27 mouse cellular contexts compared by ENCODE assay signal in genomic region chr2:102616637-102617036, GRCm38 (mm10). TPM values are rescaled to one million over a fixed set of nuclear protein-coding genes. Genes with fewer than 3 reads are reported as not detected.
DNase-seq lines count a peak whose midpoint lies in the region; ATAC-seq and TF ChIP-seq lines count a peak whose summit lies in the region.
"Had no signal": no experiment of that assay in that cellular context is flagged by ENCODE, and none has a peak within 500 bp of the region (broad histone marks: within the 10 kb centered on the region; RNA-seq: fewer than 3 reads in every experiment).

No protein-coding gene starts in this region.

- H3K9me3 ChIP-seq in megakaryocyte, embryonic 14.5 days, result peaks cover 16% of the 10 kb centered on the region
- H3K9me3 ChIP-seq: forebrain, embryonic 10.5 days; forebrain, embryonic 13.5 days; heart, embryonic 10.5 days; heart, embryonic 13.5 days had no signal

- H3K4me3 ChIP-seq in left cerebral cortex, adult 2 months, result no peak overlapping the region
- H3K4me3 ChIP-seq in megakaryocyte, embryonic 14.5 days (replicated peaks), result peak overlapping the region; percentile 38
- H3K4me3 ChIP-seq: forebrain, embryonic 10.5 days; forebrain, embryonic 13.5 days; heart, adult 2 months; heart, embryonic 10.5 days; heart, embryonic 13.5 days had no signal

- no peaks in the 10 kb centered on the region for H3K36me3 ChIP-seq in megakaryocyte, embryonic 14.5 days (replicated peaks; ENCODE audit: low read length)
- H3K36me3 ChIP-seq: forebrain, embryonic 10.5 days; heart, embryonic 10.5 days; heart, embryonic 13.5 days had no signal

- peak overlapping the region; percentile 63 for H3K27ac ChIP-seq in left cerebral cortex, adult 2 months
- H3K27ac ChIP-seq: forebrain, embryonic 10.5 days; forebrain, embryonic 13.5 days; heart, adult 2 months; heart, embryonic 10.5 days; heart, embryonic 13.5 days; hindbrain, embryonic 14.5 days; hindbrain, postnatal 0 days had no signal

- intact Hi-C loops in heart, postnatal 36 days (cut with DNase I), result no loop called here
- intact Hi-C loops in left cerebral cortex, adult 2 months (cut with DNase I), result no loop called here
- intact Hi-C loops in left cerebral cortex, postnatal 14 days (cut with DNase I), result no loop called here

- no peak for TF ChIP-seq CTCF in left cerebral cortex, adult 2 months (IDR thresholded peaks at IDR 0.05)

- H3K4me1 ChIP-seq in megakaryocyte, embryonic 14.5 days, result peaks cover 35% of the 10 kb centered on the region
- H3K4me1 ChIP-seq: heart, embryonic 10.5 days; heart, embryonic 13.5 days had no signal

- H3K27me3 ChIP-seq in megakaryocyte, embryonic 14.5 days (replicated peaks), result peaks cover 6% of the 10 kb centered on the region
- H3K27me3 ChIP-seq: forebrain, embryonic 13.5 days; heart, embryonic 13.5 days had no signal

- no peak for ATAC-seq in megakaryocyte, adult 5-6 weeks (ENCODE audit: poor library complexity, severe bottlenecking)
- ATAC-seq: CD4-positive, CD25-positive, alpha-beta regulatory T cell, adult 4 months; forebrain, embryonic 13.5 days; forebrain, embryonic 16.5 days; hindbrain, postnatal 0 days; inflammation-experienced regulatory T-cells, adult 6 months had no signal

- DNase-seq in heart, adult 11 months, result peak; percentile 64
- DNase-seq in heart, postnatal 36 days, result no peak
- DNase-seq in left cerebral cortex, adult 2 months (ENCODE audit: extremely low spot score in 1 of 2, low spot score in 2 of 2), result no peak
- DNase-seq in left cerebral cortex, postnatal 14 days (ENCODE audit: low spot score in 2 of 2), result no peak
- DNase-seq in kidney, postnatal 14 days, result no peak
- DNase-seq: adrenal gland, adult 2 months; adrenal gland, postnatal 14 days; cerebellum, adult 11-12 months; cerebellum, adult 8-10 months; cerebellum, postnatal 10 days; cerebellum, postnatal 36 days; gastrocnemius, postnatal 25 days; heart, adult 2 months; heart, postnatal 4 days had no signal

RNA-seq across cellular contexts. Expression of gene Slc1a2, which starts 41.8 kb away (rescaled TPM):
- total RNA-seq in heart, postnatal 36 days (2021), result under 1 TPM; 0.03 to 0.08 TPM
- 1,000 to 10,000 TPM; 1,660 to 1,742 TPM for total RNA-seq in left cerebral cortex, adult 2 months (2021)
- total RNA-seq in left cerebral cortex, postnatal 14 days (2021), result 1,000 to 10,000 TPM; 2,125 to 2,199 TPM
- not detected in 2 replicates for polyA plus RNA-seq in megakaryocyte, embryonic 14.5 days (2012; ENCODE audit: insufficient read depth, low replicate concordance)
- total RNA-seq in megakaryocyte, adult 5-6 weeks (2015), result not detected in 2 replicates
- 0.04 TPM in 1 of 2 replicates, not detected in the other for total RNA-seq in megakaryocyte, adult 5-6 weeks (2017)
- total RNA-seq: MEL had no signal
- polyA plus RNA-seq: C2C12 had no signal

Comparison
In these comparisons a context has a peak if more than half of its experiments do, and no peak if none do; other contexts are left out.
1. RNA of gene Slc1a2, which starts 41.8 kb away (total RNA-seq): 2,125 to 2,199 TPM in left cerebral cortex, postnatal 14 days and 1,660 to 1,742 TPM in left cerebral cortex, adult 2 months; 0.03 to 0.08 TPM in heart, postnatal 36 days and 0.04 TPM in megakaryocyte, adult 5-6 weeks; every median in the first group is over 1,000 times any median in the second.